Mouse (Mus musculus) A20 (cell line): ENCODE measurements around the gene Gabarap.
A peak's percentile ranks its signal among the peaks of the same experiment; 100 is the strongest.
"Not testable (repeated sequence)": the region's sequence is repeated elsewhere in the genome, so short reads cannot be mapped to it uniquely, and the experiment has no call there.

Source experiments
- DNase-seq: peaks from one replicate; pipeline ENCODE4 v3.0.0-alpha.2; 2011; ENCODE audit warnings: low read depth, low spot score

Gabarap gene

GRCm38 (mm10) chr11:69990850-69991691, at the start of gene Gabarap:
Gene Gabarap (plus strand): TSS chr11:69991143.
- peak; percentile 99 for DNase-seq

GRCm38 (mm10) chr11:69945216-69945615, 45.7 kb upstream of the Gabarap start:
- no peak for DNase-seq

GRCm38 (mm10) chr11:69945997-69946891, 44.7 kb upstream of the Gabarap start:
- no peak for DNase-seq

GRCm38 (mm10) chr11:69947337-69948065, 43.4 kb upstream of the Gabarap start:
- no peak for DNase-seq

DNA sequence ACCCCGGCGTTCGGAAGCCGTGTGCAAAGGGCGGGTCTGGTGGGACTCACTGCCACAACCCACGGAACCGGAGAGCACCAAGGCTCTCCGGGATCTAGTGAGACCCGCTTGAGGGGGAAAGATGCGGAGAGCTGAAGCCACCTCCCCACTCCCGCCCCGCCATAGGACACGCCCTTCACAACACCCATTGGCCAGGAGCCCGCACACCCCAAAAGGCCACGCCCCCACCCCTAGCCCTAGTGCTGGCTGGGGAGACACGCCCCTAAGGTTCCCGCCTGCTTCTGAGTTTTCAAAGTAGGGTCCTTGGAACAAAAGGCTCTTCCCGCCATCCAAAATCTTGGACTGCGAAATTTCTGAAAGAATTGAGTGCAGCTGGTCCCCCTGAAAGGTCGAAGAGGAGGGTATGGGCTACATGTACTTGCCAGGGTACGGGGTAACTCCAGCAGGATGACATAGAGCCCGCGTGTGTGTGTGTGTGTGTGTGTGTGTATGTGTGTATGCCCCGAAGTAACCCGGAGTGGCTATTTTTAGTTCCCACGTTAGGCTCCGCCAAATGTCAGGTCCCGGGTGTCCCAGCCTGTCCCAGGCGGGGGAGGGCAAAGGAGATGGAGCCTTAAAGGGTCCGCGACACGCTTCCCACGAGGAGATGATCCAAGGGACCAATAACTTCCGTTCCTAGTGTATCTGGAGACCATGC, 42.7 kb upstream of the Gabarap start, which contains the start of gene Slc2a4:
Gene Slc2a4 (minus strand): TSS at position 123 of the 697 bp plus-strand sequence.
- DNase-seq = peak; percentile 90

DNA sequence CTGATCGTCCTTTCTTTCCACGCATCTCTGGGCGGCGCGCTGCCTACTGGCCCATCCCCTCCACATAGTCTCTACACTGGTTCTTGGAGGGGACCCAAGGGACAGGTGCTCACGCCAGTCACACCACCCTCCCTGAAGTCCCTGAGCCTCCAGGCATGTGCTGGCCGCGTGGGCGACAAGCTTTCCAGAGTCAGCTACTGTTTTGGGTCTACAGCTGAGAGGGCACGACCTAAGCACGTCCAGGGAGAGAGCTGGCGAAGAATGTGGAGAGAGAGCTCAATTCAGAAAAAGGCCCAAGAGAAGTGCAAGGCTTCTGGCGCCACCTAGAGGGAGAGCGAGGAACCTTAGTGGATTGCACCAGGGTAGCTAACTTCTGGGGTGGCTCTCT, 42.2 kb upstream of the Gabarap start:
- DNase-seq = peak; percentile 87

DNA sequence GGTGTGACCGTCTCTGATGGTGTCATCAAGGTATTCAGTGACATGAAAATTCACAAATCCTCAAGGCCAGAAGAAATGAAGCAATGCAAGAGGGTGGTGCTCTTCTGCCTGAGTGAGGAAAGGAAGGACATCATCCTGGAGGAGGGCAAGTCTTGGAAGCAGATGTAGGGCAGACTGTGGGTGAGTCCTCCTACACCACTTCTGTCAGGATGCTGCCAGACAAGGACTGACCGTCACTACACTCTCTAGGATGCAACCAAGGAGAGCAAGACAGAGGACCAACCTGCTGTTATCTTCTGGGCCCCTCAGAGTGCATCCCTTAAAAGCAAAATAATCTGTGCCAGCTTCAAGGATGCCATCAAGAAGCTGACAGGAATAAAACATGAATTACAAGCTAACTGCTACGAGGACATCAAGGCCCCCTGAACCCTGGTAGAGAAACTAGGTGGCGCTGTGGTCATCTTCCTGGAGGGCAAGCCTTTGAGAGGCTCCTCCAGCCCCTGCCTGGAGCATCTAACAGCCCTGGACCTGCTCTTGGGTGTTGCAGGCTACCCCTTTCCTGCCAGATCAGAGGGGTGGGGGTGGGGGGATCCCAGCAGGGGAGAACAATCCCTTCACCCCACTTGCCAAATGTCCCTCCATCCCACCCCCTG, 40.0 kb upstream of the Gabarap start:
- DNase-seq = peak; percentile 48

- peak; percentile 31 for DNase-seq
These were observed 38.7 kb upstream of the Gabarap start for GRCm38 (mm10) chr11:69952274-69952673.

DNA sequence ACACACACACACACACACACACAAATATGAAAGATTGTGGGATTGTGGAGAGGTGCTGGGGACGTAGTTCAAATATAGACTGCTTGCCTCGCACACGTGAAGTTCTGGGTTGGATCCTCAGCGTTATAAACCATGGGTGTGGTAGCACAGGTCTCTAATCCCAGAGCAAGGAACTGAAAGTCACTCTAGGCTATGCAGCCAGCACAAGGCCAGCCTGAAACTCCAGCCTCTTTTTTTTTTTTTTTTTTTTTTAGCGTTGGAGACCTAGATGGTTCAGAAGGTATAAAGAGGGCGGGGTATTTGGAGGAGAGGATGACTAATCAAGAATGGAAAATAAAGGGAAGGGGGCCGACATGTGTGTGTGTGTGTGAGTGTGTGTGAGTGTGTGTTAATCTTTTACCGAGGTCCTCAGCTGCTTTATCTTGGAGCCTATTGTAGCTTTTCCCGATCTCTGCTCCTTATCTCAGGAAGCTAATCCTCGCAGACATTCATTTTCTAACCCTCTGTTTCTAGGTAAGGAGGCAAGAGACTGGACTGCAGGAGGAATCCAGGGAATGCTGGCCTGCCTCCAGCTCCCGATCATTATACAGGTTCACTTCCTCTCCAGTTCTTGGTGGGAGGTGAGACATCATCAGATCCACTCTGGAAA, 37.6 kb upstream of the Gabarap start:
- DNase-seq = no peak

DNA sequence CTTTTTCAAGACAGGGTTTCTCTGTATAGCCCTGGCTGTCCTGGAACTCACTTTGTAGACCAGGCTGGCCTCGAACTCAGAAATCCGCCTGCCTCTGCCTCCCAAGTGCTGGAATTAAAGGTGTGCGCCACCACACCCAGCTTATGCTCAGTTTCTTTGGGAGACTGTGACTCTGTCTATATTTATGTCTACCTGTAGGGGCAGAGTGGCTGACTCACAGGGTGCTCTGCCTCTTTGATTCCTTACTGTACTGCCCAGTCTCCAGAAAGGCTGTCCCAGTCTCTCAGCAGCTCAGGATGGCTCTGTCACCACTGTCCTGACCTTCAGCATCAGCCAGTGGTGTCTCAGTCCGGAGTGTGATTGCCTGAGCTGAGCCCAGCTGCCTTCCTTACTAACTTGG, 35.3 kb upstream of the Gabarap start:
- DNase-seq = not testable (repeated sequence)

DNA sequence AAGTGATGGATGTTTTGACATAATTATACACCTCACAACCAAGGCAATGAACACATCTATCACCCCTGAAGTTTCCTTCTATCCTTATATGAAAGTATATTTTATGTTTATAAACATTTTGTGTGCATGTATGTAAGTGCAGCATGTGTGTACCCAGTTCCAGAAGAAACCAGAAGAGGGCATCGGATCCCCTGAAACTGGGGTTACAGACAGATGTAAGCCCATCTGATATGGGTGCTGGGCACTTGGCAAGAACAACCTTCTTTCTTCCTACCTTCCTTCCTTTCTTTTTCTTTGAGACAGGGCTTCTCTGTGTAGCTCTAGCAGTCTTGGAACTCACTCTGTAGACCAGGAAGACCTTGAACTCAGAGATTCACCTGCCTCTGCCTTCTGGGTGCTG, 34.7 kb upstream of the Gabarap start:
- DNase-seq = peak; percentile 53

- peak; percentile 55 for DNase-seq
These were observed 30.3 kb upstream of the Gabarap start for GRCm38 (mm10) chr11:69960616-69961015.

GRCm38 (mm10) chr11:69961841-69962240, 29.1 kb upstream of the Gabarap start:
- no peak for DNase-seq

DNA sequence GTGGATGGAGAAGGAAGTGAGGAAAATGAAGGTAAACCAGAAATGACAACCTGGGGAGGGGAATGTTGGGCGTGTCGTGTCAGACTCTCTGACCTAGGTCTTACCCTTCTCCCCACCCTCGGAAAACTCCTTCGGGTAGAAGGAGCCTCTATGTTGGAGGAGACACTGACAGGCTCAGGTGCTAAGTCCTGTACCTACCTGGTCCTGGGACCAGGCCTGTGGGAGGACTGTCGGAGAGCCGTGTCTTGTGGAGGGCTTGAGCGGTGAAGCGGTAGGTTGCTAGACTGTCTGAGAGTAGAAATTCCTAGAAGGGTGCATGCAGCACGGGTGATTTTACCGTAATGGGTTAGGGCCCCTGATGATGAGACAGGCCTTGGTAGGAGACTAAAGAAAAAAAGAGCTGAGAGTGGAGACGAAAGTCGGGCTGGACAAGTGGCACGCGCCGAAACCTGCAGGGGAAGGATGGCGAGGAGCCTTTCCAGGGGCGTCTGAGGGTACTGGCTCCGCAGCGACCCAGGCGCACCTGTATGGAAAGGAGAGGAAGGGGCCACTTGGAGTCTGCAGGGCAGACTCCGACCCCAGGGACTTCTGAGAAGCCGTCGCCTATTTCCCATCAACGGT, 26.2 kb upstream of the Gabarap start, which contains the start of gene Cldn7:
Gene Cldn7 (plus strand): TSS at position 130 of the 621 bp plus-strand sequence.
- DNase-seq = no peak

DNA sequence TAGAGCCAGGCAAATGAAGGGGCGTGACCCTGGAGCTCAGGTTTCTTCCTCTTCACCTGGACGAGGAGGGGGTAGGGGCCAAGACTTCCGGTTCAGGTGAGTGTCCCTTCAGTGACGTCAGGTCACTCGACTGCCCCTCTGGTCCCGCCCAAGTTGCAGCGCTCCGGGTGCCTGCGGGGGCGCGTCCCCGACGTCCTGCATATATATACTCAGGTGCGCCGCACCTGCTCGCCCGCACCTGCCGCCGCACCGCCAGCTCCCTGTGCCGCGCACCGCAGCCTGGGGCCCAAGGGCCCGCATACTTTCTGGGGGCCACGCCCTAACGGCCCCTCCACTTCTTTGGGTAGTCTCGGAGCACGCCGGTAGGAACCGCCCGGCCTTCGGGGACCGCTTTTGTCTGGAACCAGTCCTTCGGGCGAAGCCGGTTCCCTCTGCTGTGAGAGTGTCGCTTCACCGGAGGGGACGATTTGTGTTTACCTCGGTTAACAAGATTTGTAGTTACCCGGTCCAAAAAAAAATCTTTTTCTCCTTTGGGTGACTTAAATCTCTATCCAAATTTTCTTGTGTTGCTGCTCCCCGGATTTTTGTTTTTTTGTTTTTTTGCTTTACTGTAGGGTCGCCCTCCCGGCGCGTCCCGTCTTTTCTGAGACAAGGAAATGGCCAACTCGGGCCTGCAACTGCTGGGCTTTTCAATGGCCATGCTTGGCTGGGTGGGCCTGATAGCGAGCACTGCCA, 25.5 kb upstream of the Gabarap start:
- no peak for DNase-seq

DNA sequence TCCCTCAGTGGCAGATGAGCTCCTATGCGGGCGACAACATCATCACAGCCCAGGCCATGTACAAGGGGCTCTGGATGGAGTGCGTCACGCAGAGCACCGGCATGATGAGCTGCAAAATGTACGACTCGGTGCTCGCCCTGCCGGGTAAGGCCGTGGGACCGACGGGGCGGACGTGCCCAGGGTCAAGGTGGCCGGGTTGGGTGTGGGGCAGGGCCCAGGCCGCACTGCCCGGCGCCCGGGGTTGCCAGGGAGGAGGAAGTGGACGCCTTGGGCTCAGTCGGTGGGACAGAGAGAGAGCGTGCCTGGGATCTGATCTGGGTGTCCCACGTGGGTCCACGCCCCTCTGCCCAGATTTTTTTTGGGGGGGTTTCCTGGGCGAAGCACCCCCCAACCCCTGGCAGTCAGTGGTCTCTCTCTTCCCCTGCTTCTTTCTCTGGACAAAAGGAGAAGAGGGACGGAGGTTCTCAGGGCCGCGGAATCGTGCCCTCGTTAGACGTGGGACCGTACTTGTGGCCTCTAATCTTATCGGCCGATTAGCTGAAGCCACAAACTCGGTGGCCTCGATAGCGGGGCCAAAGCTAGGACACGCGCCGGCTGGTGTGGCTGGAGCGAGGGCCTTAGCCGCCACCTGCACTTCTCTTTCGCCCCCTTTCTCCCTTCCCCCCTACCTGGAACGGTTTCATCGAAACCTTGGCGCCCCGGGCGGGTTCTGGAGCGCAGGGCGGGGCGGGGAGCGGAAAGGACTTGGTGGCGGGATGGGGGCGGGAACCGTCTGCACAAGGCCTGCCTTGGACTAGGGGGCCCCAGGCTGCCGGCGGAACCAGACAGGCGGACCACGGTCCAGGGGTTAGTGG, 24.7 kb upstream of the Gabarap start:
- DNase-seq = no peak

- DNase-seq = no peak
These were observed 24.0 kb upstream of the Gabarap start for GRCm38 (mm10) chr11:69966860-69967517.
